Mouse (Mus musculus) embryonic fibroblast, embryonic 13.5 days (primary cell): ENCODE measurements at regions not wholly inside any gene's neighbourhood (a gene's known extent, or its start where the extent isn't known, plus 50 kb on each side); places are given as distances from the start of the nearest gene placed in this dataset.

Experiments
- H3K27ac ChIP-seq: 2 replicates; pipeline ENCODE4 v1.5.1; 2012; ENCODE audit warnings: low read length, control low read depth, inconsistent platforms; ENCODE audit not compliant: insufficient read depth
- H3K4me1 ChIP-seq: 2 replicates; pipeline ENCODE4 v1.6.1; 2011; ENCODE audit warnings: low read length; ENCODE audit not compliant: control insufficient read depth, insufficient read depth
- H3K4me3 ChIP-seq: 2 replicates; pipeline ENCODE4 v1.5.1; 2011; ENCODE audit warnings: mild to moderate bottlenecking, control low read depth, low read length; ENCODE audit not compliant: insufficient read depth
- CTCF ChIP-seq: IDR thresholded peaks from 2 replicates; pipeline ENCODE4 v1.5.1; 2011; ENCODE audit warnings: mild to moderate bottlenecking, control low read depth, low read length, moderate library complexity, borderline replicate concordance; ENCODE audit not compliant: insufficient read depth
- POLR2A ChIP-seq: IDR thresholded peaks from 2 replicates; pipeline ENCODE4 v1.6.1; 2011; ENCODE audit warnings: low read depth, mild to moderate bottlenecking, control low read depth, low read length, moderate library complexity

DNA sequence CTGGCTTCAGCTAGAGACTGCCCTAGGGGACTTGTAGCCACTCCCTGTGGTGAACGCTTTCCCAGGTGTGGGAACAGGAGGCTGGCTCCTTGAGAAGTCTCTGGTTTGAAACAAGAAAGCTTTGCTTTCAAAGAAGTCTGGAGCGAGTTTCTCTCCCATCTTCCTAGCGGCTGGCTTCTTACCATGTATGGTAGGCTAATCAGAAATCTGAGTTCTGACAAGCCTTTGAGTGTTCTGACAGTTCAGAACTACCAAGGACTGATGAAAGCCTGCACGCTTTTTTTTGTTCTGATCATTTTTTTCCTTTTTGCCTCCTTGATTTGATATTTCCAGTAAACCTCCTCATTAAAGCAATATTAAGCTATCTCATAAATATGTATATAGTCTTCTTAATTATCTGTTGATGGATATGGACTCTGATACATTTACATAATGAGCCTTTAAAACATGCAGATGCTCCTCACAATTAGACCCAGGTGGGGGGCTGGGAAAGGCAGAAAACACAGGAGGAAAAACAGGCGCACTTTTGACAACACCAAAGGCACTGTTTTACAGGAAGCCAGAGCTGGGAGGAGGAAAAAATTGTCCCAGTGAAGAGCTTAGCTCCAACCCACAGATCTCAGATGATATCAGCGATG, 95.7 kb upstream of the Plxnc1 start:
- TF ChIP-seq POLR2A (no peak), CTCF (no peak)
- H3K4me1 ChIP-seq = no peaks in the 10 kb centered on the region; the same call in 1 of the 2 replicates
- H3K27ac ChIP-seq = no peak overlapping the region
- H3K4me3 ChIP-seq = no peak overlapping the region

DNA sequence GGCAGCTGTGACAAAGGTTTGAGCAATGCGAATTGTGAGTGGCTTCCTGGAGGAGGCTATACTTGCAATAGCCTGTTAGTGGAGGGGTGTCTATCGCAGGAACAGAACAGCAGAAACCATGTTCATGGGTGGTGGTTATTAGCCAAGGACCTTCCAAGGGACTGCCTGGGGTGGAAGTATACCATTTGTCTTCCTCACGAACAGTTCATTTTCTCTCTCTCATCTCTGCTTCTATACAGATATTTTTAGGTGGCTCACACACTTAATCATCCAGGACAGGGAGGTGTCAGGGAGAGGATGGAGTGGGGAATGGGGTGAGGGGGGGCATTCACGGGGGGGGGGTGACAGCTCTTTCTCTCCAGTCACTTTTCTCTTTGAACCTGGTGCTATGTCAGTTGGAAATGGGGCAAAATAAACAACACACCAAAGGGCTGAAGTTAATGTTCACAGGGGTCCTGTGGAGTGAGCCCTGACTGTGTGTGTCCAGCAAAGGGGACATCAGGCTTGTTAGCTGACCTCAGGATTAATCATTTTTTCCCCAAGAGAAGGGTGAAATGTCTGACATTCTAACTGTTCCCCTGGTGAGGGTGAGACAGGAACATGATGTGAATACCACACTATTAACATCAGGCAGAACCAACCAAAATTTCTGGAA, 91.5 kb upstream of the Plxnc1 start:
- Histone ChIP-seq H3K4me1 (no peaks in the 10 kb centered on the region; the same call in none of the 2 replicates), H3K27ac (no peak overlapping the region), H3K4me3 (no peak overlapping the region)
- no peak for TF ChIP-seq CTCF
- no peak for TF ChIP-seq POLR2A

DNA sequence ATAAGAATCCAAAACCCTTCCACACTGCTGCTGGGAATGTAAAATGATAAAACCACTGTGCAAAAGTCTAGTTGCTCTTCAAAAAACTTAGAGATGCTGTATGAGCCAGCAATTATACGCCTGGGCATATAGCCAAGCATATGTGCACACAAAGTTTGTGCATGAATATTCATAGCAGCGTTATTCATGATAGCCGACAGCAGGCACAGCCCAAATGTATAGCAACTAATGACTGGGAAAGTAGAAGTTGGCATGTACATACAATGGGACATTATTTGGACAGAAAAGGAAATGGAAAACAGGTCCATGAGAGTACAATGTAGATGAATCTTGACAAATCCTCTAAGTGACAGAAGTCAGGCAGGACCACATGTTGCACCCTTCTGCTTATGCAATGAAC, 90.7 kb upstream of the Plxnc1 start:
- TF ChIP-seq POLR2A (no peak), CTCF (no peak)

DNA sequence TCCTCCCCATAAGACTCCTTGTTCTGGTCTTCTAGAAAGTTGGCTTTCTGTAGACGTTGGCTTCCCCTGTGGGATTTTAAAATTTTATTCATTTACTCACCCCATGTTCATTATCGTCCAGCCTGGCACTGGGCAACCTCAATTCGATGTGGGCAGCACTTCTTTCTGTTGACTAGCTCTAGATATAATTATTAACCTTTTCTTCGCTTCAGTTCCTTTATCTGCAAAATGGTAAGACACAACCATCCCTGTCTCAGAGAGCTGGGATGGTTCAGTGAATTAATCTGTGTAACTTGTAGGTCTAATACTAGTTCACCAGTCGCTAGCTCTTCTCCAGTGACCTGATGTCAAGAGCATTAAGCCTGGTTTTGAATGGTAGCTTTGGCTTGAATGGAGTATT, 89.9 kb upstream of the Plxnc1 start:
- no peak overlapping the region for H3K4me3 ChIP-seq
- no peak overlapping the region for H3K27ac ChIP-seq
- TF ChIP-seq CTCF = no peak
- no peak for TF ChIP-seq POLR2A
- no peaks in the 10 kb centered on the region; the same call in none of the 2 replicates for H3K4me1 ChIP-seq

More for the DNA sequence above, 90.7 kb upstream of the Plxnc1 start:
- H3K4me3 ChIP-seq = no peak overlapping the region
- no peak overlapping the region for H3K27ac ChIP-seq
- H3K4me1 ChIP-seq = no peaks in the 10 kb centered on the region; the same call in none of the 2 replicates

- Histone ChIP-seq H3K4me1 (no peaks in the 10 kb centered on the region; the same call in none of the 2 replicates), H3K27ac (no peak overlapping the region), H3K4me3 (no peak overlapping the region)
- TF ChIP-seq CTCF (no peak), POLR2A (no peak)
Observed at GRCm38 (mm10) chr10:95032760-95033716, 88.4 kb upstream of the Plxnc1 start.

- Histone ChIP-seq H3K27ac (no peak overlapping the region), H3K4me1 (no peaks in the 10 kb centered on the region; the same call in 1 of the 2 replicates), H3K4me3 (no peak overlapping the region)
- TF ChIP-seq POLR2A = no peak
- TF ChIP-seq CTCF = no peak
Observed at GRCm38 (mm10) chr10:95031371-95031770, 86.7 kb upstream of the Plxnc1 start.

- Histone ChIP-seq H3K4me1 (no peaks in the 10 kb centered on the region; the same call in 1 of the 2 replicates), H3K4me3 (no peak overlapping the region), H3K27ac (no peak overlapping the region)
- TF ChIP-seq CTCF (no peak), POLR2A (no peak)
Observed at GRCm38 (mm10) chr10:95030801-95031200, 86.2 kb upstream of the Plxnc1 start.

- Histone ChIP-seq H3K4me3 (no peak overlapping the region), H3K27ac (no peak overlapping the region), H3K4me1 (no peaks in the 10 kb centered on the region)
- no peak for TF ChIP-seq POLR2A
- TF ChIP-seq CTCF = no peak
Observed at GRCm38 (mm10) chr10:95029554-95029953, 84.9 kb upstream of the Plxnc1 start.

GRCm38 (mm10) chr10:95025569-95026327, 81.1 kb upstream of the Plxnc1 start:
- no peak for TF ChIP-seq POLR2A
- TF ChIP-seq CTCF = no peak
- no peak overlapping the region for H3K27ac ChIP-seq
- H3K4me1 ChIP-seq = no peaks in the 10 kb centered on the region
- no peak overlapping the region for H3K4me3 ChIP-seq
